Mouse (Mus musculus): ENCODE measurements around the gene Wdr86. TPM values are rescaled to one million over a fixed set of nuclear protein-coding genes. Genes with fewer than 3 reads are reported as not detected.
"Not testable (repeated sequence)": the region's sequence is repeated elsewhere in the genome, so short reads cannot be mapped to it uniquely, and the experiment has no call there.

Gene Wdr86
- under 1 TPM; 0.49 to 0.53 TPM for total RNA-seq (2021)

- no peak for DNase-seq
- intact Hi-C loops (cut with DNase I): no loop called here
Measured at GRCm38 (mm10) chr5:24730488-24730871, at the start of gene Wdr86. Gene Wdr86, minus strand, starts transcription at chr5:24730727.

DNA sequence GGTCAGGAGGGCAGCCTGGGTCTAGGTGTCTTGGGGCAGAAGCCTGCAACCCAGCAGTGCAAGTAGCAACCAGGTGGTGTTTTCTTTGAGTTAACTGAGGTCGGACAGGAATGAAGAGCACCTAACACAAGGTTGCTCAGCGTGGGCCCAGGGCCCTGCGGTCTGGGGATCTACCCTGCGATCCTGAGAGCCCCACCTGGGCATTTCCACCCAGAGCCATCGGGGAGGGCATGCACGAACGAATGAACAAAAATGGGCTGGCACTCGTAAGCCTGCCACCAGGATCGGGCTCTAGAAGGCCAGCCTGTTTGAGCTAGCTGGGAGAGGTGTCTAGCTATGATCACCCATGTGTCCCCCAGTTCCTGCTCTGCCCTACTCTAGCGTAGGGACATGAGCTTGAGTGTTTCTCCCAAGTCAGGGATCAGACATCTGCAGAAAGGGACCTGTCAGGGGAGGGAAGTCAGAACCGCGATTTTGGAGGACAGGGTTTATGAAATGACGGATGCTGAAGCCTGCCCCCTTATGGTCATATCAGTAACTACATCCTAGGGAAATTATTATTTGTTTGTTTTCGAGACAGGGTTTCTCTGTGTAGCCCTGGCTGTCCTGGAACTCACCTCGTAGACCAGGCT, 49.5 kb upstream of the Wdr86 start:
- DNase-seq: peak in 1 of 2 experiments; percentile 34
- intact Hi-C loops (cut with DNase I): loop anchor here (1.0 to 5.0 kb wide), 2 partner anchors 106 to 232 kb away; no protein-coding TSS in a partner anchor

DNA sequence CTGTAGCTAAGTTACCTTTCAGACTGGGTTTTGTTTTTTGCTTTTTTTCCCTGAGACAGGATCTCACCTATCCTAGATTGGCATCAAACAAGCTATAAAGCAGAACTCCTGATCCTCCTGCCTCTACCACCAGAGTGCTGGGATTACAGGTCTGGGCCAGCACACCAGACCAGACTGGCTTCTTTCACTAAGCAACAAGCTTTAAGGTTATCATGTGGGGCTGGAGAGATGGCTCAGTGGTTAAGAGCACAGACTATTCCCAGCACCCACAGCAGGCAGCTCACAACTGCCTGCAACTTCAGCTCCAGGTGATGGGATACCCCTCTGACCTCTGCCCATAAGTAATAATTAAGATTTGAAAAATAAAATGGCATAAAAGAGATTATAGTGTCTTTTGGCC, 48.8 kb upstream of the Wdr86 start:
- no peak for DNase-seq
- intact Hi-C loops (cut with DNase I): no loop called here

- DNase-seq: no peak
- intact Hi-C loops (cut with DNase I): no loop called here
Measured at GRCm38 (mm10) chr5:24778843-24779140, 48.3 kb upstream of the Wdr86 start.

GRCm38 (mm10) chr5:24778082-24778842, 47.7 kb upstream of the Wdr86 start:
- intact Hi-C loops (cut with DNase I): no loop called here
- no peak for DNase-seq

DNA sequence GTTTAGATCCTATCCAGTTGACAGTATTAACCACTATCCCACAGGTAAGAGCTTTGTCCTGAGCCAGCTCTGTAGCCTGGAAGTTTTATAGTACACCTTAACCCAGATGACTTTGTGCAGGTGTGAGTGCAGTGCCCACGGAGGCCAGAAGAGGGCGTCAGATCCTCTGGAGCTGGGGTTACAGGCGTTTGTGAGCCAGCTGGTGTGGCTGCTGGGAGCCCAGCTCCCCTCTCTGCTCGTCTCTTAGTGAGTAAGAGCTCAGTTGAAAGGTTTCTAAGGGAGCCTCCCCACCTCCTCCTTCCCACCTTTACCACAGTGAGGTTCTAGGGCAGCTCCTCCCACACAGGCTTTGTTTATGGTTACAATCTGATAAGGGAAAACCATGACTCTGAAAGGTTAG, 46.2 kb upstream of the Wdr86 start:
- intact Hi-C loops (cut with DNase I): no loop called here
- no peak for DNase-seq

DNA sequence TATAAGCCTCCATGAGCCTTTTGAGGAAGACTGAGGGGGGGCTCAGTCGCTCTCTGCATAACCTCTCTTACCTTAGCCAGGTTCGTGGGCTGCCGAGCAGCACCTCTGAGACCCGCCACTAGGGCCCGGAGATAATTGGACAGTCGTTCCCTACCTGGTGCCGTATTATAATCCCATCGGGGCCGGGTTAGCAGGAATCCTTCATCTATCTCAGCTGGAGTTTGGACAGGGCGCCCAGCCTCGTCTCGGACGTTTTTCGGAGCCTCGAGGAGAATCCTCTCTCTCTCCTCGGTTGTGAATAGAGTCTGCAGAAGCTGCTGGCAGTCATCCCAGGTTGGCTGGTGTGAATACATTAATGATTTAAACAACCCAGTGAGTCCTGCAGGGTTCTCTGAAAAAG, 44.0 kb upstream of the Wdr86 start:
- DNase-seq; intact Hi-C loops (cut with DNase I): not testable (repeated sequence)

- intact Hi-C loops (cut with DNase I): no loop called here
- DNase-seq: no peak
Measured at GRCm38 (mm10) chr5:24757816-24758215, 27.3 kb upstream of the Wdr86 start, which contains the start of gene Crygn. Gene Crygn, minus strand, starts transcription at chr5:24758008.

GRCm38 (mm10) chr5:24756931-24757330, 26.4 kb upstream of the Wdr86 start:
- no peak for DNase-seq
- intact Hi-C loops (cut with DNase I): no loop called here

- no peak for DNase-seq
- intact Hi-C loops (cut with DNase I): no loop called here
Measured at GRCm38 (mm10) chr5:24752175-24752498, 21.6 kb upstream of the Wdr86 start.

GRCm38 (mm10) chr5:24751305-24752174, 21.0 kb upstream of the Wdr86 start:
- DNase-seq: peak; percentile 55 to 56
- intact Hi-C loops (cut with DNase I): no loop called here

GRCm38 (mm10) chr5:24750321-24751304, 20.1 kb upstream of the Wdr86 start:
- peak; percentile 91 to 92 for DNase-seq
- intact Hi-C loops (cut with DNase I): loop anchor here (1.0 kb wide), 2 partner anchors 64 to 76 kb away; no protein-coding TSS in a partner anchor

- no peak for DNase-seq
- intact Hi-C loops (cut with DNase I): loop anchor here (1.0 kb wide), 2 partner anchors 63 to 75 kb away; no protein-coding TSS in a partner anchor
Measured at GRCm38 (mm10) chr5:24749731-24750130, 19.2 kb upstream of the Wdr86 start.

DNA sequence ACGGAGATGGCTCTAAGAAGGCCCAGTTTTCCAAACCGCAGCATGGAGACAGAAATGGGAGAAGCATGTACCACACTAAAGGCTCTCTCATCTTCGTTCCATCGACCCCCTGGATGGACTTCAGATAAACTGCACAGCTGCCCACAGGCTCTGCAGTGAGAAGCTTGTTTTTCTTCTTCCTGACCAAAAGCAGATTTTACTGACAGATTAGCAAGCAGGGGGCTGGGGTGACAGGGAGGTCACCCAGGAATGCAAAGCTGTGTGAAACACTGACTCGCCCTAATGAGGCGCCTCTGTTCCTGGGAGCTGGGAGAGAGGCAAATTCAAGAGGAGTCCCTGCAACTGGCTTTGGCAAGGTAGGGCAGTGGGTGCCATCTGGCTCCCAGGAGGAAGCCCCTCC, 17.0 kb upstream of the Wdr86 start:
- intact Hi-C loops (cut with DNase I): no loop called here
- DNase-seq: no peak

- no peak for DNase-seq
- intact Hi-C loops (cut with DNase I): no loop called here
Measured at GRCm38 (mm10) chr5:24743956-24744355, 13.4 kb upstream of the Wdr86 start.

DNA sequence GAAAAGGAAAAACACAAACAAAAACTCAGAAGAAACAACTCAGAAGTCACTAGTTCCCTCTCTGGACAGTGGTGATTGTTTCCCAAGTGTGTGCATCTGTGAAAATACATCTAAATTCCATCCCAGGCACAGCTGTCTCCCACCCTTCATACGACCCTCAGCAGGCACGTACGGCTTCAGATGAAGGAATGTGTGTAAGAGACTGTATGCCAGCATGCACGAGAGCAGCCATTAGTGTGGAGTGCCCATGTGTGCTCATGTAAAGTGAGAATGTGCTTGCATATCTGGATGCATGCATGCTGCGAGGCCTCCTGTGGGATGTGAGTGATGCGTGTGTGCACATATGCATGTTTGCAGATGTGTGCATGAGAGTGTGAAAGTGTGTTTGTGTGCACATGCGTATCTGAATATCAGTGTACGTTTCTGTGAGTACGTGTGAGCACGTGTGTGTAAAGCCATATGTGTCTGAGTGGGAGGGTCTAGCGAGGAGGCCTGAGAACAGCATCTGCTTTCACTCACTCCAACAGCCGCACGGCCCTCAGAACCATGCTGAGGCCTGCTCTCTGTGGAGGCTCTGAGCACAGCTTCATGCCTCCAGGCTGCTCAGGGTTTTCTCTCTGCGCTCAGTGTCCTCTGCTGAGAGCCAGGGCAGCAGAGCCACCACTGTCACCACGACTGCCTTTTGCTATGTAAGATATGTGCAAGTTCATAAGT, 10.8 kb upstream of the Wdr86 start:
- DNase-seq: no peak
- intact Hi-C loops (cut with DNase I): no loop called here

GRCm38 (mm10) chr5:24739141-24739753, 8.7 kb upstream of the Wdr86 start:
- DNase-seq: peak; percentile 80 to 81
- intact Hi-C loops (cut with DNase I): loop anchor here (5.0 kb wide), 1 partner anchor 37 kb away; no protein-coding TSS in a partner anchor

- intact Hi-C loops (cut with DNase I): loop anchor here (5.0 kb wide), 1 partner anchor 36 kb away; no protein-coding TSS in a partner anchor
- no peak for DNase-seq
Measured at GRCm38 (mm10) chr5:24738517-24738916, 8.0 kb upstream of the Wdr86 start.

GRCm38 (mm10) chr5:24737595-24737994, 7.1 kb upstream of the Wdr86 start:
- no peak for DNase-seq
- intact Hi-C loops (cut with DNase I): loop anchor here (5.0 kb wide), 1 partner anchor 35 kb away; no protein-coding TSS in a partner anchor

Data from heart, postnatal 36 days (tissue).